Mouse (Mus musculus) C2C12 (cell line): ENCODE results near the gene Rbms3. TPM values are rescaled to one million over a fixed set of nuclear protein-coding genes. Genes with fewer than 3 reads are reported as not detected.

Experiments used
- H3K27me3 ChIP-seq: one replicate; pipeline ENCODE4 v1.6.1; 2011; ENCODE audit not compliant: control insufficient read depth, insufficient read depth, insufficient read length
- H3K36me3 ChIP-seq: one replicate; pipeline ENCODE4 v1.6.1; 2011; ENCODE audit not compliant: control insufficient read depth, insufficient read depth
- H3K4me3 ChIP-seq: one replicate; pipeline ENCODE4 v1.5.1; 2011; ENCODE audit warnings: mild to moderate bottlenecking, control low read depth; ENCODE audit not compliant: poor library complexity, insufficient read depth, severe bottlenecking
- H3K79me2 ChIP-seq: one replicate; pipeline ENCODE4 v1.6.1; 2011; ENCODE audit not compliant: control insufficient read depth, insufficient read depth
- H3K79me3 ChIP-seq: one replicate; pipeline ENCODE4 v1.6.1; 2011; ENCODE audit warnings: low read depth, control low read depth
- H3ac ChIP-seq: one replicate; pipeline ENCODE3; 2011; ENCODE audit warnings: low read depth; ENCODE audit not compliant: control insufficient read depth, insufficient read length
- CEBPB ChIP-seq: IDR thresholded peaks from one replicate; pipeline ENCODE4 v1.6.1; 2011; ENCODE audit warnings: low read depth, mild to moderate bottlenecking, control low read depth, moderate library complexity
- CTCF ChIP-seq: IDR thresholded peaks from one replicate; pipeline ENCODE4 v1.5.1; 2011; ENCODE audit not compliant: control insufficient read depth, insufficient read depth, insufficient read length
- FOSL1 ChIP-seq: IDR thresholded peaks from one replicate; pipeline ENCODE4 v1.8.0; 2011; ENCODE audit warnings: mild to moderate bottlenecking, low read length; ENCODE audit not compliant: poor library complexity, insufficient read depth, severe bottlenecking
- MAX ChIP-seq: IDR thresholded peaks from one replicate; pipeline ENCODE4 v1.6.1; 2011; ENCODE audit warnings: mild to moderate bottlenecking, control low read depth
- MYOD1 ChIP-seq: IDR thresholded peaks from one replicate; pipeline ENCODE4 v1.6.1; 2011; ENCODE audit warnings: low read depth; ENCODE audit not compliant: control insufficient read depth, insufficient read length
- MYOG ChIP-seq: IDR thresholded peaks from one replicate; pipeline ENCODE4 v1.6.1; 2011; ENCODE audit not compliant: control insufficient read depth, insufficient read length; ENCODE audit errors: extremely low read depth
- USF1 ChIP-seq: IDR thresholded peaks from one replicate; pipeline ENCODE4 v1.6.1; 2011; ENCODE audit warnings: low read depth, mild to moderate bottlenecking, control low read depth, moderate library complexity
- polyA plus RNA-seq: library from polyadenylated mRNA; unstranded; fragments of >200 nt; fragmentation: generic; extraction: Trizol; gene quantifications from one replicate; pipeline ENCODE4 v1.2.1, GENCODE M21; 2012; ENCODE audit warnings: missing spikeins

Gene Rbms3
- polyA plus RNA-seq, 1 experiment = 2.7 TPM

- Histone ChIP-seq H3K4me3 (no peak overlapping the region), H3K79me2 (no peaks in the 10 kb centered on the region), H3K36me3 (no peaks in the 10 kb centered on the region), H3K79me3 (no peaks in the 10 kb centered on the region), H3ac (no peak overlapping the region), H3K27me3 (no peaks in the 10 kb centered on the region)
- TF ChIP-seq CEBPB = no peak
- no peak for TF ChIP-seq FOSL1
- no peak for TF ChIP-seq USF1
- TF ChIP-seq CTCF = no peak
- no peak for TF ChIP-seq MYOD1
- no peak for TF ChIP-seq MYOG
- no peak for TF ChIP-seq MAX
Measured at GRCm38 (mm10) chr9:116762395-116763025, 867.2 kb downstream of the Rbms3 start.

- TF ChIP-seq USF1 (no peak), MAX (no peak), CTCF (no peak), MYOD1 (no peak), FOSL1 (no peak), MYOG (no peak), CEBPB (no peak)
- Histone ChIP-seq H3K36me3 (no peaks in the 10 kb centered on the region), H3ac (no peak overlapping the region), H3K79me2 (no peaks in the 10 kb centered on the region), H3K27me3 (no peaks in the 10 kb centered on the region), H3K4me3 (no peak overlapping the region), H3K79me3 (no peaks in the 10 kb centered on the region)
Measured at GRCm38 (mm10) chr9:116748857-116749584, 880.7 kb downstream of the Rbms3 start.

DNA sequence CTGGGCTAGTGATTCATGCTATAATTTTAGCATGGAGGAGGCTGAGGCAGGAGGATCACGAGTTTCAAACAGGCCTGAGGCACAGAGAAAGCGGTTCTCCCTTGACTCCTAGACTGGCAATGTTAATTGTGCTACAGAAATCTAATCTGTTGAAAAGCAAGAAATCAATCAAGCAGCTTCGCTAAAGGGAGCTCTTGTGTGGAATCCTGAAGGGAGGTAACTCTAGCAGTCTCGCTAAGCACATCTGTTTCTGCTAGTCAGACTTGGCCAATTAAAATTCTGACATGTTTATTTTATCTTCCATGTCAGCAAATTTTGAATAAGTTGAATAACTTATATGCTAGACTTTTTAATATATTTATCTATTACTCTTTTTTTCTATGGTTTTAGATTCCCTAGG, 881.4 kb downstream of the Rbms3 start:
- Histone ChIP-seq H3ac (no peak overlapping the region), H3K27me3 (no peaks in the 10 kb centered on the region), H3K4me3 (no peak overlapping the region), H3K79me2 (no peaks in the 10 kb centered on the region), H3K36me3 (no peaks in the 10 kb centered on the region), H3K79me3 (no peaks in the 10 kb centered on the region)
- TF ChIP-seq MYOG = no peak
- TF ChIP-seq USF1 = no peak
- no peak for TF ChIP-seq FOSL1
- TF ChIP-seq CEBPB = no peak
- no peak for TF ChIP-seq CTCF
- no peak for TF ChIP-seq MYOD1
- TF ChIP-seq MAX = no peak

DNA sequence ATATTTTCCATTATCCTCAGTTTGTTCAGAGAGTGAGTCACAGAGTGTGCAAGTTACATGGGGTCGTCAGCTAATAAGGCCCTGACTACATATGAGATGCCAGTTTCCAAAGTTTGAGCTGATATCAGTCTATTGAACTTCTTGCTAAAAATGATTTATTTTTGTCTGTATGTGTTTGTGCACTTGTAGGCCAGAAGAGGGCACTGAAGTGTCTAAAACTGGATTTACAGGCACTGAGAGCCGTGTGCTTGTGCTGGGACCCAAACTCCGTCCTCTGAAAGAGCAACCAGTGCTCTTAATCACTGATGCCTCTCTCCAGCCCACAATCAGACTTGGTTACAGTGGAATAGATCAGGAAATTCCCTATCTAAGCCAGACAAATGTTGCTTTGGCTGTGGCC, 882.8 kb downstream of the Rbms3 start:
- Histone ChIP-seq H3K79me2 (no peaks in the 10 kb centered on the region), H3K79me3 (no peaks in the 10 kb centered on the region), H3K4me3 (no peak overlapping the region), H3K27me3 (no peaks in the 10 kb centered on the region), H3K36me3 (no peaks in the 10 kb centered on the region), H3ac (no peak overlapping the region)
- TF ChIP-seq USF1 = no peak
- TF ChIP-seq CTCF = no peak
- TF ChIP-seq MAX = no peak
- TF ChIP-seq MYOG = no peak

- Histone ChIP-seq H3K4me3 (no peak overlapping the region), H3K36me3 (no peaks in the 10 kb centered on the region), H3K79me3 (no peaks in the 10 kb centered on the region), H3K79me2 (no peaks in the 10 kb centered on the region), H3ac (no peak overlapping the region), H3K27me3 (no peaks in the 10 kb centered on the region)
- TF ChIP-seq CTCF (no peak), FOSL1 (no peak), USF1 (no peak), MYOD1 (no peak), MAX (no peak), MYOG (no peak), CEBPB (no peak)
Measured at GRCm38 (mm10) chr9:116737786-116738185, 891.9 kb downstream of the Rbms3 start.

DNA sequence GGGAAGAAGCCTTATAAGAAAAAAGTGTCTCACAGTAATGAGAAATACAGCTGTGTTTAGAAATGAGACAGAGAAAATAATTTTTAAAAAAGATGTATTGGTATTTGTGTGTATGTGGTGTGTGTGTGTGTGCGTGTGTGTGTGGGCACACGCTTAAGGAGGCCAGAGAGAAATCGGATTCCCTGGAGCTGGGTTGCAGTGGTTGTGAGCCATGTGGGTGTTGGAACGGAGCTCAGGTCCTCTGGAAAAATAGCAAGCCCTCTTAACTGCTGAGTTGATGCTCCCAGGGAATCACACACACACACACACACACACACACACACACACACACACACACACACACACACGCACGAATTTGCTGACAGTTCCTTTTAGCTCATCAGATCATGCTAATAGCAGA, 900.5 kb downstream of the Rbms3 start:
- TF ChIP-seq CEBPB = no peak
- no peak for TF ChIP-seq MYOD1
- no peak for TF ChIP-seq USF1
- TF ChIP-seq CTCF = no peak
- no peak for TF ChIP-seq MYOG
- TF ChIP-seq FOSL1 = no peak
- no peak for TF ChIP-seq MAX

More for the DNA sequence above, 900.5 kb downstream of the Rbms3 start:
- no peaks in the 10 kb centered on the region for H3K79me2 ChIP-seq
- H3K27me3 ChIP-seq = no peaks in the 10 kb centered on the region
- no peaks in the 10 kb centered on the region for H3K79me3 ChIP-seq
- no peak overlapping the region for H3ac ChIP-seq
- H3K36me3 ChIP-seq = no peaks in the 10 kb centered on the region
- no peak overlapping the region for H3K4me3 ChIP-seq
